Mouse (Mus musculus) cerebellum, adult 2 months (tissue): ENCODE data around the gene Atp5s.

Source experiments
- CTCF ChIP-seq: fragments of 200-500 bp; IDR thresholded peaks from 2 replicates; pipeline ENCODE4 v1.5.1; 2011; ENCODE audit warnings: low read depth, mild to moderate bottlenecking, control low read depth, low read length, moderate library complexity, borderline replicate concordance; ENCODE audit not compliant: insufficient read depth
- POLR2A ChIP-seq: fragments of 200-500 bp; IDR thresholded peaks from 2 replicates; pipeline ENCODE4 v1.6.1; 2011; ENCODE audit warnings: low read length, control low read depth, borderline replicate concordance; ENCODE audit not compliant: insufficient read depth

DNA sequence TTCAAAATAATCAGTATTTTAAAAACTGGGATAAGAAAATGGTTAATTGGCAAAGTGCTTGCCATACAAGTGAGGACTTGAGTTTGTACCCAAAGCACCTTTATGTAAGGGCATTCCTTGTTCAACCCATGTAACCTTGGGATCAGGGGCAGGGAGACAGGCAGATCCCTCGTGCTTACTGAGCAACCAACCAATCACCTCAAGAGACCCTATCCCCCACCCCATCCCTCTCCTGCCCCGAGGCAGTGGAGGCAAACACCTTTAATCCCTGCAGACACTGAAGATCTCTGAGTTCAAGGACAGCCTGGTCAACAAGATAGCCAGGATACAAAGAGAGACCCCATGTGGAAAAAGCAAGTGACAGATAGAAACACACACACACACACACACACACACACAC is 1.4 kb upstream of the Atp5s start:
- TF ChIP-seq POLR2A (no peak), CTCF (no peak)
